Mouse (Mus musculus) liver, embryonic 15.5 days (tissue): ENCODE results near the gene Aff1. TPM values are rescaled to one million over a fixed set of nuclear protein-coding genes. Genes with fewer than 3 reads are reported as not detected.

Experiments used
- ATAC-seq: fragments of 200-750 bp; cut with Nextera tagmentation; 2 replicates; pipeline ENCODE4 v1.8.0; 2017; ENCODE audit warnings: moderate number of reproducible peaks, mild to moderate bottlenecking, moderate library complexity; ENCODE audit not compliant: insufficient read depth
- H3K27ac ChIP-seq: fragments of 300-500 bp; sonication (generic); replicated peaks from 2 replicates; pipeline ENCODE4 v1.5.1; 2015; ENCODE audit warnings: mild to moderate bottlenecking, inconsistent platforms
- H3K27me3 ChIP-seq: fragments of 300-500 bp; sonication (generic); 2 replicates; pipeline ENCODE4 v1.6.1; 2015; ENCODE audit warnings: mild to moderate bottlenecking, inconsistent platforms
- H3K36me3 ChIP-seq: fragments of 300-500 bp; sonication (generic); replicated peaks from 2 replicates; pipeline ENCODE4 v1.6.1; 2015; ENCODE audit warnings: moderate library complexity, mild to moderate bottlenecking, inconsistent platforms
- H3K4me1 ChIP-seq: fragments of 300-500 bp; sonication (generic); replicated peaks from 2 replicates; pipeline ENCODE4 v1.6.1; 2015; ENCODE audit warnings: inconsistent platforms
- H3K4me2 ChIP-seq: fragments of 300-500 bp; sonication (generic); 2 replicates; pipeline ENCODE4 v1.6.1; 2015; ENCODE audit warnings: moderate library complexity, mild to moderate bottlenecking, inconsistent platforms
- H3K4me3 ChIP-seq: fragments of 300-500 bp; sonication (generic); replicated peaks from 2 replicates; pipeline ENCODE4 v1.5.1; 2015; ENCODE audit warnings: mild to moderate bottlenecking, inconsistent platforms
- H3K9ac ChIP-seq: fragments of 300-500 bp; sonication (generic); 2 replicates; pipeline ENCODE4 v1.6.1; 2015; ENCODE audit warnings: moderate library complexity, mild to moderate bottlenecking, inconsistent platforms
- H3K9me3 ChIP-seq: fragments of 300-500 bp; sonication (generic); replicated peaks from 2 replicates; pipeline ENCODE4 v1.6.1; 2016; ENCODE audit warnings: inconsistent platforms
- WGBS: fragments of 180-500 bp; shearing (Covaris S2); methylation state at CpG from one replicate; pipeline ENCODE4 v1.1.7; 2015; ENCODE audit warnings: mixed read lengths; ENCODE audit not compliant: insufficient replicate concordance; 5-methylcytosine and 5-hydroxymethylcytosine counted together
- polyA plus RNA-seq: library from polyadenylated mRNA; unstranded; fragments of >200 nt; fragmentation: Nextera tagmentation; extraction: Ambion mirVana; gene quantifications from 2 replicates; pipeline ENCODE4 v1.2.1, GENCODE M21; 2015

The Aff1 gene
- polyA plus RNA-seq, 1 experiment from 2014 or later = 14.3 TPM

GRCm38 (mm10) chr5:103711886-103712285, 19.7 kb downstream of the Aff1 start:
- H3K27me3 ChIP-seq = 0 out of 2 replicates have a peak, but pooled peaks cover 4% of the 10 kb centered on the region
- H3K9me3 ChIP-seq = no peaks in the 10 kb centered on the region
- ATAC-seq = no peak
- H3K4me3 ChIP-seq = no peak overlapping the region
- H3K4me2 ChIP-seq = no peak overlapping the region
- no peak overlapping the region for H3K9ac ChIP-seq
- no peaks in the 10 kb centered on the region for H3K36me3 ChIP-seq
- H3K27ac ChIP-seq = no peak overlapping the region
- peaks cover 11% of the 10 kb centered on the region for H3K4me1 ChIP-seq
- WGBS = 44% methylated on average over 2 of the region's 2 CpGs

GRCm38 (mm10) chr5:103713422-103713821, 21.2 kb downstream of the Aff1 start:
- no peak overlapping the region for H3K9ac ChIP-seq
- H3K36me3 ChIP-seq = no peaks in the 10 kb centered on the region
- ATAC-seq = no peak
- H3K4me3 ChIP-seq = no peak overlapping the region
- H3K27ac ChIP-seq = no peak overlapping the region
- H3K4me1 ChIP-seq = peaks cover 11% of the 10 kb centered on the region
- H3K9me3 ChIP-seq = no peaks in the 10 kb centered on the region
- no peak overlapping the region for H3K4me2 ChIP-seq
- peaks cover 12% of the 10 kb centered on the region; the same call in 1 of the 2 replicates for H3K27me3 ChIP-seq
- WGBS = 30% methylated on average over 2 of the region's 2 CpGs

- no peaks in the 10 kb centered on the region for H3K36me3 ChIP-seq
- ATAC-seq = no peak
- H3K27me3 ChIP-seq = peaks cover 17% of the 10 kb centered on the region
- no peaks in the 10 kb centered on the region for H3K9me3 ChIP-seq
- no peak overlapping the region for H3K4me2 ChIP-seq
- H3K4me1 ChIP-seq = peaks cover 2% of the 10 kb centered on the region; the same call in 1 of the 2 replicates
- no peak overlapping the region for H3K27ac ChIP-seq
- WGBS = 64% methylated on average over 6 of the region's 6 CpGs
- H3K9ac ChIP-seq = no peak overlapping the region
- no peak overlapping the region for H3K4me3 ChIP-seq
Observed at GRCm38 (mm10) chr5:103714943-103715342, 22.8 kb downstream of the Aff1 start.

DNA sequence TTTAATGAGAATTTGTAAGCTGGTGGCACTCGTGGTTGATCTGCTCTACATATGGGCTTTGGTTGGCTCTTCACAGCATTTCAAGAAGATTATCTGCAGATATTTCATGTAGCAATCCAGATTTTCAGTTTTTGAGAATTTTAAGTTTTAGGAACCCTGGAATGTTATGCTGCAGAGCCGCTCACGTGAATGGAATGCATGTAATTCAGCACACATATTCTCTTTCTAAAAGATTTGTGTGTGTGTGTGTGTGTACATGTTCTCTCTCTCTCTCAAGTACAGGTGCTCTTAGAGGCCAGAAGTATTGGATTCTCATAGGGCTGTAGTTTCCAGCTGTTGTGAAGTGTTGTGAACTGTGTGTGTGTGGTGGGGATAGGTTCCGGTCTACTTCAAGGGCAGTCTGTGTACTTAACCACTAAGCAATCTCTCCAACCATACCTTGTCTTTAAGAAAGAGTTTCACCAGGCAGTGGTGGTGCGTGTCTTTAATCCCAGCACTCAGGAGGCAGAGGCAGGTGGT, 24.7 kb downstream of the Aff1 start:
- Histone ChIP-seq H3K4me2 (no peak overlapping the region), H3K4me1 (peaks cover 3% of the 10 kb centered on the region; the same call in 1 of the 2 replicates), H3K36me3 (no peaks in the 10 kb centered on the region), H3K9ac (no peak overlapping the region), H3K27ac (no peak overlapping the region), H3K4me3 (no peak overlapping the region), H3K27me3 (peaks cover 25% of the 10 kb centered on the region), H3K9me3 (no peaks in the 10 kb centered on the region)
- no peak for ATAC-seq
- WGBS = 78% methylated on average over 5 of the region's 5 CpGs

GRCm38 (mm10) chr5:103719131-103719530, 27.0 kb downstream of the Aff1 start:
- Histone ChIP-seq H3K27me3 (peaks cover 33% of the 10 kb centered on the region), H3K4me1 (peaks cover 3% of the 10 kb centered on the region; the same call in 1 of the 2 replicates), H3K9ac (no peak overlapping the region), H3K4me2 (no peak overlapping the region), H3K4me3 (no peak overlapping the region), H3K9me3 (no peaks in the 10 kb centered on the region), H3K27ac (no peak overlapping the region), H3K36me3 (no peaks in the 10 kb centered on the region)
- no peak for ATAC-seq
- 9% methylated on average over 6 of the region's 6 CpGs for WGBS

- no peaks in the 10 kb centered on the region for H3K36me3 ChIP-seq
- H3K4me1 ChIP-seq = peaks cover 3% of the 10 kb centered on the region; the same call in 1 of the 2 replicates
- no peak overlapping the region for H3K4me3 ChIP-seq
- no peak for ATAC-seq
- H3K27ac ChIP-seq = no peak overlapping the region
- H3K4me2 ChIP-seq = no peak overlapping the region
- no peaks in the 10 kb centered on the region for H3K9me3 ChIP-seq
- 17% methylated on average over 3 of the region's 3 CpGs for WGBS
- H3K27me3 ChIP-seq = peaks cover 41% of the 10 kb centered on the region
- no peak overlapping the region for H3K9ac ChIP-seq
Observed at GRCm38 (mm10) chr5:103719851-103720250, 27.7 kb downstream of the Aff1 start.

- H3K27ac ChIP-seq = no peak overlapping the region
- no peak for ATAC-seq
- no peaks in the 10 kb centered on the region for H3K9me3 ChIP-seq
- peaks cover 49% of the 10 kb centered on the region for H3K27me3 ChIP-seq
- no peak overlapping the region for H3K9ac ChIP-seq
- H3K4me3 ChIP-seq = no peak overlapping the region
- 70% methylated on average over 6 of the region's 6 CpGs for WGBS
- H3K36me3 ChIP-seq = no peaks in the 10 kb centered on the region
- peaks cover 7% of the 10 kb centered on the region for H3K4me1 ChIP-seq
- no peak overlapping the region for H3K4me2 ChIP-seq
Observed at GRCm38 (mm10) chr5:103720967-103721366, 28.8 kb downstream of the Aff1 start.

DNA sequence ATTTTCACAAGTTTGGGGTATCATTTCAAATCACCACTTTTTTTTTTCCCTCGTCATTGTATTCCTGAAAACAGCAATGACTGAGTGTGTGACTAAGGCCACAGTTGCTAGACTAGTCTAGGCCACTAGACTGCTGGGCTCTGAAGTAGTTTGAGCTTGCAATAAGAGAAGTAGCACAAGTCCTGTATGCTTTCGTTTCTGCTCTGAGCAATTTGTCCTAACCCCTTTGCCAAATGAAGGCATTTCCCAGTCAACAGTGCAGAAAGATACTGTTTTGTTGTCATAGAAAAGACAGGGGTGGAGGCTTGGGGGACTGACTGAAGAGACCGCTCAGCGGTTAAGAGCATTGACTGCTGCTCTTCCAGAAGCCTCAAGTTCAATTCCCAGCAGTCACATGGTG, 29.3 kb downstream of the Aff1 start:
- ATAC-seq = no peak
- no peak overlapping the region for H3K27ac ChIP-seq
- WGBS = 68% methylated on average over 4 of the region's 4 CpGs

DNA sequence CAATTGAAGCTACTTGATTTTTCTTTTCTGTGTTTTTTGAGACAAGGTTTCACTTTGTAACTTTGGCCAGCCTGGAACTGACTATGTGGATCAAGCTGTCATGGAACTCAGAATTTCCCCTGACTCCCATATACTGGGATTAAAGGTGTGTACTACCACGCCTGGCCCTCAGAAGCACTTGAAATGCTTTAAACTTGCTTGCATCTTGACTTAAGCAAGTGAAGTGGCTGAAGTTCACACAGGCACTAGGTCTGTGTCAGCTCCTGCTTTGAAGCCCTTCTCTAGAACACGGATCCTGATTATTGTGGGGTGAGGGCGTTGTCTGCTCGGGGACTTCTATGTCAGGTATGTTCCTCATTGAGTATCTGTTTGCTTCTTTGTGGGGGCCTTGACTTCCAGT, 30.5 kb downstream of the Aff1 start:
- Histone ChIP-seq H3K9me3 (no peaks in the 10 kb centered on the region), H3K36me3 (no peaks in the 10 kb centered on the region), H3K4me1 (peaks cover 7% of the 10 kb centered on the region), H3K4me2 (no peak overlapping the region), H3K27ac (no peak overlapping the region), H3K27me3 (peaks cover 44% of the 10 kb centered on the region), H3K9ac (no peak overlapping the region), H3K4me3 (no peak overlapping the region)
- ATAC-seq = no peak
- whole genome bisulfite sequencing = 58% methylated on average over 4 of the region's 4 CpGs

More for the DNA sequence above, 29.3 kb downstream of the Aff1 start:
- no peaks in the 10 kb centered on the region for H3K36me3 ChIP-seq
- H3K4me1 ChIP-seq = peaks cover 7% of the 10 kb centered on the region
- H3K4me2 ChIP-seq = no peak overlapping the region
- peaks cover 49% of the 10 kb centered on the region for H3K27me3 ChIP-seq
- no peak overlapping the region for H3K9ac ChIP-seq
- H3K9me3 ChIP-seq = no peaks in the 10 kb centered on the region
- H3K4me3 ChIP-seq = no peak overlapping the region

DNA sequence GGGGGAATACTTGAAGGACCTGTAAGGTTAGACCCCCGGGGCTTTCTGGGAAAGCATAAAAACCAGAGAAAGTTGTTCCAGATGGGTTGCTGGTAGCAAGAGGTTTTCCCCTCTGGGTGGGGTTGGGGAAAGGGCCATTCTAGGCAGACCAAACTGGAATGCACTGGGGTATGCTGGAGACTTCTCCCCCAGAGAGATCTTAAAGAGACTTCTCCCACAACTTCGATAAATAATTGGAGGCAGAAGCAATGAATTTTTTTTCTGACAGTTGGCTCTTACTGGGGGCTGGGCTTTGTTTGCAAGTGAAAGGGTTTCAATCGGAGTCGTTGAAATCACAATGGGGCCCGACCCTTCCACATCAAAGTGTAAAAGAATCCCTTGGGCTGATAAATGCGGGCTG, 32.2 kb downstream of the Aff1 start:
- Histone ChIP-seq H3K27ac (no peak overlapping the region), H3K4me3 (no peak overlapping the region), H3K9ac (no peak overlapping the region), H3K36me3 (no peaks in the 10 kb centered on the region), H3K4me2 (no peak overlapping the region), H3K27me3 (peaks cover 36% of the 10 kb centered on the region), H3K9me3 (no peaks in the 10 kb centered on the region), H3K4me1 (peaks cover 7% of the 10 kb centered on the region)
- WGBS = 45% methylated on average over 6 of the region's 6 CpGs
- no peak for ATAC-seq

- H3K27ac ChIP-seq = no peak overlapping the region
- 63% methylated on average over 3 of the region's 3 CpGs for WGBS
Observed at GRCm38 (mm10) chr5:103724823-103725222, 32.6 kb downstream of the Aff1 start.

More at GRCm38 (mm10) chr5:103724823-103725222, 32.6 kb downstream of the Aff1 start:
- Histone ChIP-seq H3K9ac (no peak overlapping the region), H3K4me3 (no peak overlapping the region), H3K27me3 (peaks cover 35% of the 10 kb centered on the region), H3K4me1 (peaks cover 7% of the 10 kb centered on the region), H3K4me2 (no peak overlapping the region), H3K9me3 (no peaks in the 10 kb centered on the region), H3K36me3 (no peaks in the 10 kb centered on the region)
- no peak for ATAC-seq
